Mouse (Mus musculus) lung, postnatal 0 days (tissue): Measurements from ENCODE around the gene 1700069L16Rik.

Experiments
- CTCF ChIP-seq: IDR thresholded peaks from 2 replicates; pipeline ENCODE4 v1.5.1; 2016; ENCODE audit warnings: antibody characterized with exemption, mild to moderate bottlenecking
- EP300 ChIP-seq: IDR thresholded peaks from 2 replicates; pipeline ENCODE4 v1.6.1; 2016; ENCODE audit warnings: antibody characterized with exemption, mild to moderate bottlenecking, control low read depth

GRCm38 (mm10) chr5:113664629-113665195 lies 59.9 kb downstream of the 1700069L16Rik start:
- TF ChIP-seq CTCF (no peak), EP300 (no peak)
